Mouse (Mus musculus) embryonic fibroblast, embryonic 13.5 days (primary cell): ENCODE measurements around the gene Efcab11.

Experiments
- CTCF ChIP-seq: IDR thresholded peaks from 2 replicates; pipeline ENCODE4 v1.5.1; 2011; ENCODE audit warnings: mild to moderate bottlenecking, control low read depth, low read length, moderate library complexity, borderline replicate concordance; ENCODE audit not compliant: insufficient read depth
- POLR2A ChIP-seq: IDR thresholded peaks from 2 replicates; pipeline ENCODE4 v1.6.1; 2011; ENCODE audit warnings: low read depth, mild to moderate bottlenecking, control low read depth, low read length, moderate library complexity

DNA sequence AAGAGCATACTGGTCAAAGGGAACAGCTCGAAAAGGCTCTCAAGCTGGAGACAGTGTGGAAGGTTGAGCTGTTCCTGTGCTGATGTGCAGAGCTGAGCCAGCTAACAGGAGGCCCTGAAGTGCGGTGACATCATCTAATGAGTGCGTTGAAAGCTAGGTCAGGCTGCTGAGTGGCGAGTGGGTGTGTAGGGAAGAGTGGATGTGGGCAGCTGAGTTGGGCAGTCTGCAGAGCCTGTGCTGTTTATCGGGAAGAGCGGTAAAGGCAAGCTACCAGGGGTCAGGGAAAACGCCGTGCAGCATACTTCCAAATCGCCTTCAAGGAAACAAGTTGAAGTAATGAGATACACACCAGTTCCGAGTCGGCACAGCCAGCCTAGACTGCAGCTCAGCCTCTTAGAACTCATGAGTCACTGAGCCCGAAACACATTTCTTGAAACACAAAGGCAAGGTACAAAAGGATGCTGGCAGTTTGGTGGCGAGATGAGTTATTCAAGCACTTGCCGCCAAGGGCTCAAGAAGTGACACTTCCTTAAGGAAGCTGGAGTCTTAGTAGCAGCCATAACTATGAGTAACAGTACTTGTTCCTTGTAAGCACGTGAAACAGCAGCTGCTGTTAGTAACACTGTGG lies 33.7 kb upstream of the Efcab11 start:
- TF ChIP-seq CTCF (no peak), POLR2A (no peak)
